Mouse (Mus musculus): Measurements from ENCODE around the gene Ddn.

Gene Ddn

DNA sequence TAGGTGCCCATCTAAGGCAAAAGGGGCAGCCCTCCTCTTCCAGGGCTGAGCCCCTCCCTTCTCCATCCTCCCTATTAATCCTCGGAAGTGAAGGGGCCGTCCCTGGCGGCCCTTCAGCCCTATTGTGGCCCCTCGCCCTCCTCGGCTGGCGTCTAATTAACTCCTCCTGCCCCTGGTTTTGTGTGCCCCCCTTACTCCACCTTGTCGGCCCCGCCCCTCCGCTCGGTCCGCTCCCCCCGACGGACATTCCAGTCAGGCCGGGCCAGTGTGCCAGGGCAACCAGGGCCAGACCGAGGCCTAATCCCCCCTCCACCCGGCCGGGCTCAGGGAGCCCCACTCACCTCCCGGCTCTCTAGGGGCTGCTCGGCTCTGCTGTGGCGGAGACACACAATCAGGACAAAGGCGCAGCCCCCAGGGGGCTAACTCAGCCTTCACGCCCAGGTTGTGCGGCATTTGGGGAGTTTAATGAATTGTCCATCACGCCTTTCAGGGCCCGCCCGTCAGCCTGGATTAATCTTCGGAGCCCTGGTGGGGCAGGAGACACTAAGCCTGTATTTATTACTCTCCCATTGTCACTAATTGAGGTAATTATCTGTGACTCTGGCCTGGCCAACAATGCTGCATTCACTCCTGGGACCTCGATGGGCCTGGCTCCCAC lies 11.3 kb downstream of the Ddn start:
- DNase-seq (ENCODE audit: low spot score in 2 of 2), result no peak

DNA sequence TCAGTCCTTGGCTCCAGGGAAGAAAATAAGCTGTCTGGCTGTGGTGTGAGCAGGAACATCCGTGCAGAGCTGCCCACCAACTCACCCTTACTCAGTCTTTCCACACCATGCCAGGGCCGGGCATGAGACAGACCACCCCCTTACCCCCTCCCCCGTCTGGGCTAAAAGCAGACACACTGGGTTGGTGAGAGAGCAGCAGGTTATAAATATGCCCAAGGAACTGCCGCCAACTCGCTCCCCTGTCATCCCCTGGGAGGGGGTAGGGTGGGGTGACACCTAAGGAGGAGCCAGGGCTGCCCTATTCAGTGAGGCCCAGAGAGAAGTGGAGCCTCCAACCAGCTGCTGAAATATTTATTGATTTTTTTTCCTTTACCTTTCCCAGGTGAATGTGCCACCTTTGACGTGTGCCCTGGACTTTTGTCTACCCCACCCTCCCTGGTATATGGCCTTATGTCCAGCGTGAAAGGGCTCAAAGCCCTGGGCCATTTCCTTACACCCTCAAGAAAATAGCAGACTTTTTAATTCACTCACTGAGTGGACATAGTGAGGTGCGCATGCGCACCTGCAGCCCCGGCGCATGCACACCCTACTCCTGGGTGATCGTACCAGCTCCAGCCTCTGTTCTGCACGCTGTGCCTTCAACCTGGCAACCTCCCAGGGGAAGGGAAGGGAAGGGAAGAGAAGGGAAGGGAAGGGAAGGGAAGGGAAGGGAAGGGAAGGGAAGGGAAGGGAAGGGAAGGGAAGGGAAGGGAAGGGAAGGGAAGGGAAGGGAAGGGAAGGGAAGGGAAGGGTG lies 12.3 kb downstream of the Ddn start:
- no peak for DNase-seq (ENCODE audit: low spot score in 2 of 2)

DNA sequence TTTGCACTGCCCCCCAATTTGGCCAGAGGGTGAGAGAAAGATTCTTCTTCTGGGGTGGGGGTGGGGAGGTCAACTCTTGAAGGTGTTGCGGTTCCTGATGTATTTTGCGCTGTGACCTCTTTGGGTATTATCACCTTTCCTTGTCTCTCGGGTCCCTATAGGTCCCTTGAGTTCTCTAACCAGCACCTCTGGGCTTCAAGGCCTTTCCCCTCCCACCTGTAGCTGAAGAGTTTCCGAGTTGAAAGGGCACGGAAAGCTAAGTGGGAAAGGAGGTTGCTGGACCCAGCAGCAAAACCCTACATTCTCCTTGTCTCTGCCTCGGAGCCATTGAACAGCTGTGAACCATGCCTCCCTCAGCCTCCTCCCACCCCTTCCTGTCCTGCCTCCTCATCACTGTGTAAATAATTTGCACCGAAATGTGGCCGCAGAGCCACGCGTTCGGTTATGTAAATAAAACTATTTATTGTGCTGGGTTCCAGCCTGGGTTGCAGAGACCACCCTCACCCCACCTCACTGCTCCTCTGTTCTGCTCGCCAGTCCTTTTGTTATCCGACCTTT lies 16.1 kb downstream of the Ddn start:
- no peak for DNase-seq (ENCODE audit: low spot score in 2 of 2)

DNA sequence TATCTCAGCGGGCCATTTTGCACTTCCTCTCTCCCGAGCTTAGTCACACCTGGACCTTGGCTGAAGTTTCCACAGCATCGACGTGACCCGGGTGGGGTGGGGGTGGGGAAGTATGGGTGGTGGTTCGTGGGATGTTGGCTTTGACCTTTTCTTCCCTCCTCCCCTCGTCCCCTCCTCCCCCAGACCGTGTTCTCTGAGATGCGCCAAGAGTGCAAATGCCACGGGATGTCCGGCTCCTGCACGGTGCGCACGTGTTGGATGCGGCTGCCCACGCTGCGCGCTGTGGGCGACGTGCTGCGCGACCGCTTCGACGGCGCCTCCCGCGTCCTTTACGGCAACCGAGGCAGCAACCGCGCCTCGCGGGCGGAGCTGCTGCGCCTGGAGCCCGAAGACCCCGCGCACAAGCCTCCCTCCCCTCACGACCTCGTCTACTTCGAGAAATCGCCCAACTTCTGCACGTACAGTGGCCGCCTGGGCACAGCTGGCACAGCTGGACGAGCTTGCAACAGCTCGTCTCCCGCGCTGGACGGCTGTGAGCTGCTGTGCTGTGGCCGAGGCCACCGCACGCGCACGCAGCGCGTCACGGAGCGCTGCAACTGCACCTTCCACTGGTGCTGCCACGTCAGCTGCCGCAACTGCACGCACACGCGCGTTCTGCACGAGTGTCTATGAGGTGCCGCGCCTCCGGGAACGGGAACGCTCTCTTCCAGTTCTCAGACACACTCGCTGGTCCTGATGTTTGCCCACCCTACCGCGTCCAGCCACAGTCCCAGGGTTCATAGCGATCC lies 16.9 kb downstream of the Ddn start:
- DNase-seq (ENCODE audit: low spot score in 2 of 2), result no peak

DNA sequence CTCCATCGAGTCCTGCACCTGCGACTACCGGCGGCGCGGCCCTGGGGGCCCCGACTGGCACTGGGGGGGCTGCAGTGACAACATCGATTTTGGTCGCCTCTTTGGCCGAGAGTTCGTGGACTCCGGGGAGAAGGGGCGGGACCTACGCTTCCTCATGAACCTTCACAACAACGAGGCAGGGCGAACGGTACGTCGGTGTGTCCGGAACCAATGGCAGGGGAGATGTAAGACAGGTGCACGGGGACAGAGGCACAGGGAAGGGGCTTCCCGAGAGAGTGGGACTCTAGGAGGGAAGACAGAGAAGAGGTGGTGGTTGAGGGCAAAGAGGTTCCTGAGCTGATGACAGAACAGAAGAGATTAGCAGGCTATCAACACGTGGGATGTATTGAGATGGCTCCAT lies 17.5 kb downstream of the Ddn start:
- no peak for DNase-seq (ENCODE audit: low spot score in 2 of 2)

DNA sequence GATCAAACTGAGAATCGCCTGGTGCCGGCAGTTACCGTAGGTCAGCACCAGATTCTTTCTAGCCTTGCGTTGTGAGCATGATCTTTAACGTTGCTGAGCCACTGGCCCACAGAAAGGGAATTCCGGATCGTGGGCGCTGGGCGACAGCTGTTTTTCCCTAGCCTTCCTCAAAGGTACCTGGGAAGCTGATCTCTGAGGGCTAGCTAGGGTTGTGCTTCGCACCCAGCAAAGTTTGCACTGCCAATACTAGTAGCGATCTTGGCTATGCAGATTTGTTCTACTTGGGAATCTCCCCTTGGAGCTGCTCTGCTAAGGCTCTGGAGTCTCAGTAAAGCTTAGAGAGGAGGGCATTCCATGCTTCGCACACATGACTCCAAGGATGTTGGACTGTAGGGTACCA lies 18.1 kb downstream of the Ddn start:
- no peak for DNase-seq (ENCODE audit: low spot score in 2 of 2)

DNA sequence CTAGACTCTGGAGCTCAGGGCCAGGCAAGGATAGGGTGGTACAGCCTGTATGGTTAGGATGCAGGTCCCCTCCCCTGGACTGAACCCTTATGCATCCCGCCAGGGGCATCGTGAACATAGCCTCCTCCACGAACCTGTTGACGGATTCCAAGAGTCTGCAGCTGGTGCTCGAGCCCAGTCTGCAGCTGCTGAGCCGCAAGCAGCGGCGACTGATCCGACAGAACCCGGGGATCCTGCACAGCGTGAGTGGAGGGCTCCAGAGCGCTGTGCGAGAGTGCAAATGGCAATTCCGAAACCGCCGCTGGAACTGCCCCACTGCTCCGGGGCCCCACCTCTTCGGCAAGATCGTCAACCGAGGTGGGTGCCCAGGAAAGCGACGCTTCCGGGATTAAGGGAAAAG lies 18.5 kb downstream of the Ddn start:
- DNase-seq (ENCODE audit: low spot score in 2 of 2), result no peak

DNA sequence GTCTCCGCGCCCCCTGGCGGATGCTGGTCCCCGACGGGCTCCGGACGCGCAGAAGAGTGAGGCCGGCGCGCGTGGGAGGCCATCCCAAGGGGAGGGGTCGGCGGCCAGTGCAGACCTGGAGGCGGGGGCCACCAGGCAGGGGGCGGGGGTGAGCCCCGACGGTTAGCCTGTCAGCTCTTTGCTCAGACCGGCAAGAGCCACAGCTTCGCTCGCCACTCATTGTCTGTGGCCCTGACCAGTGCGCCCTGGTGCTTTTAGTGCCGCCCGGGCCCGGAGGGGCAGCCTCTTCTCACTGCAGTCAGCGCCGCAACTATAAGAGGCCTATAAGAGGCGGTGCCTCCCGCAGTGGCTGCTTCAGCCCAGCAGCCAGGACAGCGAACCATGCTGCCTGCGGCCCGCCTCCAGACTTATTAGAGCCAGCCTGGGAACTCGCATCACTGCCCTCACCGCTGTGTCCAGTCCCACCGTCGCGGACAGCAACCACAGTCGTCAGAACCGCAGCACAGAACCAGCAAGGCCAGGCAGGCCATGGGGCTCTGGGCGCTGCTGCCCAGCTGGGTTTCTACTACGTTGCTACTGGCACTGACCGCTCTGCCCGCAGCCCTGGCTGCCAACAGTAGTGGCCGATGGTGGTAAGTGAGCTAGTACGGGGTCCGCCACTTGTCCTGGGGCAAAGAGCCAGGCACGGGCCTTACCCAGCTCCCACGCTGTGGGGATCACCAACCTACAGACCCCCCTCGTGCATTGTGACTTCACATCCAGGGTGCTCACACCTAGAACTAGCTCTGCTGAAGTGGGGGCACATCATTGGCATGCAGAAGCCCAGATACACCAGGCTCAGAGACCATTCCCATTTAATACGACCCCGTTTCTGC lies 19.4 kb downstream of the Ddn start, which contains the start of gene Wnt1:
Wnt1 (plus strand) TSS at position 197 of the 875 bp plus-strand sequence.
- DNase-seq (ENCODE audit: low spot score in 2 of 2), result no peak

DNA sequence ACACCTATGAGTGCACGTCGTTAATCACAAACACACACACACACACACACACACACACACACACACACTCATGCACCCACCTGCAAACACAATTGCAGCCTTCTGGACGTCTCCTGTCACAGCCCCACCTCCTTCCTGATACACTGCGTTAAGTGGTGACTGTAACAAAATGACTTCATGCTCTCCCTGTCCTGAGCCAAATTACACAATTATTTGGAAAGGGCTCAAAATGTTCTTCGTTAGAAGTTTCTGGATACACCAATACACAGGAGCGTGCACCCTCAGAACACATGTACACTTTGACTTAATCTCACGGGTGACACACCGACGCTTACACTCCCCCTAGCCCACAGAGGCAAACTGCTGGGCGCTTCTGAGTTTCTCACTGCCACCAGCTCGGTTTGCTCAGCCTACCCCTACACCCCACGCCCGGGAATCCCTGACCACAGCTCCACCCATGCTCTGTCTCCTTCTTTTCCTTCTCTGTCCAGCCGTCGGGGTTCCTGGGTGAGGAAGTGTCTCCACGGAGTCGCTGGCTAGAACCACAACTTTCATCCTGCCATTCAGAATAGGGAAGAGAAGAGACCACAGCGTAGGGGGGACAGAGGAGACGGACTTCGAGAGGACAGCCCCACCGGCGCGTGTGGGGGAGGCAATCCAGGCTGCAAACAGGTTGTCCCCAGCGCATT lies 20.2 kb downstream of the Ddn start:
- no peak for DNase-seq (ENCODE audit: low spot score in 2 of 2)

DNA sequence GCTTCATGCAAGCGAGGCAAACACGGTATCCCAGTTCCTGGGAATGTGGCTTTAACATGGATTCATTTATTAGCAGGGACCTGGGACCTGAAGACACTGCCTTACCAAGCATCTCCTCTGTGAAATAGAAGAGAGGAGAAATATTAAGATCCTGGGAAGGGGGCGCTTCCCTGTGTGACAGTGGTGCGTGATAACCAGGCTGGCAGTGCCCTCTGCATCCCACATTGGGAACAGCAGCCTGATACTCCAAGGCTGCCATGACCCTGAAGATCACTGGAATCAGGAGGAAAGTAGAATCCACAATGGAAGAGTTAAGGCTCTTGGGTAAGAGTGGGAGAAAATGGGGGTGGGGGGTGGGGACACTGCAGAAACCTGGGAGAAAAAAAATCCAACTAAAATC lies 21.4 kb downstream of the Ddn start:
- no peak for DNase-seq (ENCODE audit: low spot score in 2 of 2)

DNA sequence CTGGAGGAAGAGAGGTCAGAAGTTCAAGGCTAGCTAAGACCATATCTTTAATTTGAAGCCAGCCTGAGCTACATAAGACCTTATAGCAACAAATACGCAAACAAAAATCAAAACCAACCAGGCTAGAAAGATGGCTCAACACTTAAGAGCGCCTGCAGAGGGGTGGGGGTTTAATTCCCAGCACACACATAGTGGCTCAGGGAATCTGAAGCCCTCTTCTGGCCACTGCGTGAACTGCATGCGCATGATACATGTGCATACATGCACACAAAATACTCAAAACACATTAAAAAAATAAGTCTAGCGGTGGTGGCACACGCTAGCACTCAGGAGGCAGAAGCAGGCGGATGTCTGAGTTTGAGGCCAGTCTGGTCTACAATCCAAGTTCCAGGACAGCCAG lies 23.5 kb downstream of the Ddn start:
- no peak for DNase-seq (ENCODE audit: low spot score in 2 of 2)

DNA sequence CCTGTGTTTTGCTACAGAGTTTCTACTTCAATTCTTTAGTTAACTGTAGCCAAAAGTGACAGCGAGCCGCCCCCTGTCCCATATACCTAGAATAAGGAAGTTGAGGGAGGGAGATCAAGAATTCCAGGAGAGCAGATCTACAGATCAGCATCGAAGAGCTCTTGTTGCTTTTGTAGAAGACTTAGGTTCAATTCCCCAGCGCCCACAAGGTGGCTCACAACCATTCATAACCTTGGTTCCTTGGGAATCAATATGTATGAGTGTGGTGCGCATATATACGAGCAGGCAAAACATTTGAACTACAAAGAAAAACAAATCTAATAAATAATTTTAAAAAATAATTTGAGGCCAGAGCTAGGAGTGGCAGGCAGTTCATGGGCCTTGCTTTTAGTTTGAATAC lies 28.1 kb downstream of the Ddn start:
- no peak for DNase-seq (ENCODE audit: low spot score in 2 of 2)

DNA sequence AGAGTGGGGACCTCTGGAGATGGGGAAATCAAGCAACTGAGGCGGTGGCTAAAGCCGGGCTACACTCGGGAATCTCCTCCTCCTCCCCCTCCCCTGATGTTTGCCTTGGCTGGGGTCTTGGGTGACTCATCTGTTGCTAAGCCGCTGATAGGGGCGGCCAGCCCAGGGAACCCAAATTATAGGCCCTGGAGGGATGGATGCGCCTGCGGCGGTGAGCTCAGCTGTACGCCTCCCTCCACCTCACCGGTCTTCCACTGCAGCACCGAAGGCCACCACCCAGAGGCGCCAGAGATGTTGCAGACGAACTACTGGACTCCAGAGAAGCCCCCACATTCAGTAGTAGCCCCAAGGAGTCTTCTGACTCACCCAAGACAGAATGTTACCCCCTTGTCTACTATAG lies 28.7 kb downstream of the Ddn start:
- DNase-seq (ENCODE audit: low spot score in 2 of 2), result no peak

DNA sequence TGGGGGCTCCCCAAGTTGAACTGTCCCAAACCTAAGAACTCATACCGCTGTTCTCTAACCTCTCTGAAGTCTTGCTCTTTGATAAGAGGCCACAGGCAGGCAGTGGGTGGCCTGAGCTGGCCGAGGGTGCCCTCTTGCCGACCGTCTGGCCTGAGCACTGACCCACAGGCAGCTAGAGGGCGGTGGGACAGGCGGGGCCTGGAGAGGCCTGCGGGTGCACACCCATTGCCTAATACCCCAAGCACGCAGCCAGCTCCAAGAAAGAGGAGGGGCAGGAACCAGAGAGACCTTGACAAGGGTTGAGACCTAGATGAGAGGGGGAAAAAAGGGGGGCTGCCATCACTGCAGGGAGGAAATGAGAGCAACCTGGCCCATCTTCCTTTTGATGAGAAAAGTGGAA lies 29.2 kb downstream of the Ddn start:
- DNase-seq (ENCODE audit: low spot score in 2 of 2), result no peak

DNA sequence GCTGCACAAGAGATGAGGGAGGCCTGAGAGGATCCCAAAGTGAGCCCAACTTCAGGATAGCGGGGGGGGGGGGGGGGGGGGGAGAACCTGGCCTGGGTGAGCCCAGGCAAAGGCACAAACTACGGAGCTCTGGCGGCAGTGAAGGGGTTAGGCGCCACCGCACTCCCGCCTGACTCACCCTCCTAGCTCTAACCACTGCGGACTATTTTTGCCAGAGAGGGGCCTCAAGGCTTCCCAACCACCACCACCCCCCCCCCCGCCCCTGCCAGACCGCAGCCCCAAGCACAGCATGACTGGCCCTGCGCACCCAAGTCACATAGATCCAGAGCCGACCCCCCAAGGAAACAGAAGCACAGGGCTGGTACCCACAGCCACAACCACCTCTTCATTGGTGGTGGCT lies 30.5 kb downstream of the Ddn start:
- no peak for DNase-seq (ENCODE audit: low spot score in 2 of 2)

DNA sequence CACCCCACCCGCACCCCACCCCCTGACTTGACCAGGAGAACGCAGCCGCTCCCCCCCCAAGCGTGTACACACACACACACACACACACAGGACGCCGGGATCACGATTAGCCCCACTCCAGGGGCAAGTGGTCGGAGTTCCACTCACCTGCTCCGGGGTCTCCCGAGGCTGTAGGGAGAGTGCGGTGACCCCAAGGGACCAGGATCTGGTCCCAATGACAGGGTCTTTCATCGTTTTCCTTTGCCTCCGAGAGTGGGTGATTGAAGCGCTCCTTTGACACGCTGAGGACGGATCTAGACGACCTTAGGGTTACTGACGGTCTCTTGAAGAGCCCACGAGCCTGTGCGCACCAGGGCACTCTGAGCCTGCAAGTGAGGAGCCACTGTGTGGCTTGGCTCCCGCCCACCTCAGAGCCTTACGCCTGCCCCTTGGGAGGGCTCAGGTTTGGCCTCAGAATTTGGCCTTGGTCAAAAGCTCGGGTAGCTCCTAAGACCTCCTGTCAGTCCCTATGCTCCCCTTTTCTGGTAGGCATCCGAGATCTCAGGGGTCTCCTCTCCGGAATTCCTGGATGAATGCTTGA lies 31.0 kb downstream of the Ddn start:
- DNase-seq (ENCODE audit: low spot score in 2 of 2), result no peak

DNA sequence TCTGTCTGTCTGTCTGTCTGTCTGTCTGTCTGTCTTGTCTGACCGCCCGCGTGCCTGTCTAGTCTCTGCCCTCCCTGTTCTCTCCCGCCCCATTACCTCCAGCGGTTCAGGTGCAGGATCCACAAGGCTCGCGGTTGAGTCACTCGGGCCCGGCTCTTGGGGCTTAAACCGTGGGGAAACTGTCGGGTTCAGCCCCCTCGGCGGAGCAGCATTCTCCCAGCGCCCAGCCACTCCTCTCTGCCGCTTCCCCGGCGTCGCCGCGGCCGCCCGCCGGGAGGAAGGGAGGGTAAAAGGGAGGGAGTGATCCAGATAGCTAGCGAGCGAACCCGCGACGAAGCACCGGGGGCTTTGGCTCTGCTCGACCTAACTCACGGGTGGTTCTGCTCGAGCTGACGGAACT lies 31.5 kb downstream of the Ddn start, which contains the start of gene Wnt10b:
Wnt10b (minus strand) TSS at position 389 of the 400 bp plus-strand sequence.
- DNase-seq (ENCODE audit: low spot score in 2 of 2), result no peak

DNA sequence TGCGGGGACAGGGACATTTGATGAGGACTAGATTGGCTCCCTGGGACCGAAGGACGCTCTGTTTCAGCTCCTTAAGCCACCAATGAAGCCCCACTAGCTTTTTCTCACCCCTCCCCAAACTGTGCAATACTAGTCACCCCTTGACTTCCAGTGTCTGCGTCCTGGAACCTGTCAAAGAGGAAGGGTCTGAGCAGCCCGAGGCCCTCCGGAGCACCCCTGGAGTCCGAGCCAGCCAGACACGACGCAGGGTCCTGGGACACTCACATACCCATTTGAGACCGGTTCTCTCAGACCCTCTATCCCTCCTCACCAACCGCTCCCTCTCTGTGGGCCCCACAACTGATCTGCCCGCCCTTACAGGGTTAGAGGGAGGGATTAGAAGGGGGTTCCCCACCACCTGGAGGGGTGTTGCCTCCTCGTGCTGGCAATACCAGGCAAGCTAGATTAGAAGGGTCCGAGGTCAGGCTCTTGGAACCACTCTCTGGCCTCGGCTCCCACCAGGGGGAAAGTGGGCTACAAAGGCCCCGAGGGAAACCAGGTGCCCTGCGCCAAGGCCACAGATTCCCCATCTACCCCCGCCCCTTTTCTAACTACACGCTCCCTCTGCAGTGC lies 32.2 kb downstream of the Ddn start:
- no peak for DNase-seq (ENCODE audit: low spot score in 2 of 2)

DNA sequence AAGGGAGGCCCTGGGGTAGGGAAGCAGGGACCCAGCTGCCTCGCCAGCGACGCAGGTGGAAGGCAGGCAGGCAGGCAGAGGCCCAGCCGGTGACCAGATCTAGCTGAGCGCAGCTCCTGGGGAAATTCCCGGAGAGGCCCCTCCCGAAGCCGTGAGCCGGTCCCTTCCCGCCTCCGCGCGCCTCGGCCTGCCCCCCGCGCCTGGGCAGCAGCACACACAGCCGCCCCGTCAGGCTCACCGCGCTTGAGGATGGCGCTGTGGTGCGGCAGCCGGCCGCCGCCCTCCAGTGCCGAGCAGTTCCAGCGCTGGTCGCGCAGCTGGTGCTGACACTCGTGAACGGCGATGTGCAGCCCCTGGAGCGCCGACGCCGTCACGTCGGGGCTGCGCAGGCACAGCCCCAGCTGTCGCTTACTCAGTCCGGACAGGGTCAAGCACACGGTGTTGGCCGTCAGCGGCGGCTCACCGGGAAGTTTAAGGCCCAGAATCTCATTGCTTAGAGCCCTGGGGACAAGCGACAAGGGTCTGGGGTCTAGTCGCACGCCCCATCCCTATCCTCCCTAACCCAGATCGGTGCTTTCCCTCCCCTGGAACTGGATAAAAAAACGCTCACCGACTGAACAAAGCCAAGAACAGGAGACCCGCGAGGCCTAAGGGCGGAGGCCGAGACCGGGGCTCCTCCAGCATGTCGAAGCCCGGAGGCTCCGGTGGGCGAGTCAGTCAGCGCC lies 32.8 kb downstream of the Ddn start:
- no peak for DNase-seq (ENCODE audit: low spot score in 2 of 2)
